Mouse (Mus musculus) midbrain, embryonic 15.5 days (tissue): ENCODE results near the gene Bid. TPM values are rescaled to one million over a fixed set of nuclear protein-coding genes. Genes with fewer than 3 reads are reported as not detected.
A peak's percentile ranks its signal among the peaks of the same experiment; 100 is the strongest.

Experiments used
- ATAC-seq: fragments of 200-750 bp; cut with Nextera tagmentation; replicated peaks from 2 replicates; pipeline ENCODE4 v1.8.0; 2017; ENCODE audit warnings: moderate TSS enrichment
- H3K27ac ChIP-seq: fragments of 300-500 bp; sonication (generic); 2 replicates; pipeline ENCODE4 v1.5.1; 2015; ENCODE audit warnings: mild to moderate bottlenecking, inconsistent platforms
- H3K27me3 ChIP-seq: fragments of 300-500 bp; sonication (generic); replicated peaks from 2 replicates; pipeline ENCODE4 v1.6.1; 2015; ENCODE audit warnings: inconsistent platforms
- H3K36me3 ChIP-seq: fragments of 300-500 bp; sonication (generic); replicated peaks from 2 replicates; pipeline ENCODE4 v1.6.1; 2015; ENCODE audit warnings: inconsistent platforms
- H3K4me1 ChIP-seq: fragments of 300-500 bp; sonication (generic); 2 replicates; pipeline ENCODE4 v1.6.1; 2015; ENCODE audit warnings: inconsistent platforms
- H3K4me2 ChIP-seq: fragments of 300-500 bp; sonication (generic); 2 replicates; pipeline ENCODE4 v1.6.1; 2015; ENCODE audit warnings: inconsistent platforms, mild to moderate bottlenecking, moderate library complexity
- H3K4me3 ChIP-seq: fragments of 300-500 bp; sonication (generic); 2 replicates; pipeline ENCODE4 v1.5.1; 2015; ENCODE audit warnings: mild to moderate bottlenecking, inconsistent platforms
- H3K9ac ChIP-seq: fragments of 300-500 bp; sonication (generic); 2 replicates; pipeline ENCODE4 v1.6.1; 2015; ENCODE audit warnings: mild to moderate bottlenecking, inconsistent platforms
- H3K9me3 ChIP-seq: fragments of 300-500 bp; sonication (generic); 2 replicates; pipeline ENCODE4 v1.6.1; 2016; ENCODE audit warnings: inconsistent platforms
- WGBS: fragments of 180-500 bp; shearing (Covaris S2); methylation state at CpG from one replicate; pipeline ENCODE4 v1.1.7; 2015; ENCODE audit warnings: mixed read lengths; 5-methylcytosine and 5-hydroxymethylcytosine counted together
- polyA plus RNA-seq: library from polyadenylated mRNA; unstranded; fragments of >200 nt; fragmentation: Nextera tagmentation; extraction: Ambion mirVana; gene quantifications from 2 replicates; pipeline ENCODE4 v1.2.1, GENCODE M21; 2015

Bid gene
- 46.9 and 48.4 TPM in 2 replicates for polyA plus RNA-seq

- Histone ChIP-seq H3K4me2 (peak within 1 kb of the TSS; percentile 94), H3K36me3 (no peaks in the 10 kb centered on the region), H3K9ac (peak within 1 kb of the TSS; percentile 64), H3K27ac (peak within 1 kb of the TSS; percentile 63), H3K4me1 (peaks cover 11% of the 10 kb centered on the region; the same call in 1 of the 2 replicates), H3K9me3 (no peaks in the 10 kb centered on the region), H3K27me3 (no peaks in the 10 kb centered on the region), H3K4me3 (peak within 1 kb of the TSS; percentile 78)
- WGBS = 1% methylated on average over 67 of the region's 67 CpGs
- peak; percentile 91 for ATAC-seq
Observed at GRCm38 (mm10) chr6:120916074-120916971, at the start of gene Bid. Gene Bid, minus strand, starts transcription at chr6:120916853.

- Histone ChIP-seq H3K36me3 (peaks cover 19% of the 10 kb centered on the region), H3K9ac (no peak overlapping the region), H3K4me1 (no peaks in the 10 kb centered on the region), H3K4me2 (no peak overlapping the region), H3K27me3 (no peaks in the 10 kb centered on the region), H3K27ac (no peak overlapping the region), H3K9me3 (no peaks in the 10 kb centered on the region), H3K4me3 (no peak overlapping the region)
- WGBS = 78% methylated on average over 13 of the region's 13 CpGs
- no peak for ATAC-seq
Observed at GRCm38 (mm10) chr6:120965814-120966213, 49.2 kb upstream of the Bid start.

- H3K9ac ChIP-seq = no peak overlapping the region
- no peaks in the 10 kb centered on the region for H3K9me3 ChIP-seq
- H3K27me3 ChIP-seq = no peaks in the 10 kb centered on the region
- peaks cover 22% of the 10 kb centered on the region for H3K36me3 ChIP-seq
- H3K4me3 ChIP-seq = no peak overlapping the region
- 90% methylated on average over 3 of the region's 3 CpGs for WGBS
- H3K4me1 ChIP-seq = no peaks in the 10 kb centered on the region
- H3K27ac ChIP-seq = no peak overlapping the region
- ATAC-seq = no peak
- H3K4me2 ChIP-seq = no peak overlapping the region
Observed at GRCm38 (mm10) chr6:120964179-120964578, 47.5 kb upstream of the Bid start.

GRCm38 (mm10) chr6:120960338-120961030 lies 43.8 kb upstream of the Bid start:
- H3K27me3 ChIP-seq = no peaks in the 10 kb centered on the region
- H3K4me1 ChIP-seq = no peaks in the 10 kb centered on the region
- ATAC-seq = no peak
- no peak overlapping the region for H3K4me3 ChIP-seq
- WGBS = 90% methylated on average over 9 of the region's 9 CpGs
- H3K27ac ChIP-seq = no peak overlapping the region
- H3K9me3 ChIP-seq = no peaks in the 10 kb centered on the region
- peaks cover 33% of the 10 kb centered on the region for H3K36me3 ChIP-seq
- no peak overlapping the region for H3K4me2 ChIP-seq
- no peak overlapping the region for H3K9ac ChIP-seq

GRCm38 (mm10) chr6:120957331-120957730 lies 40.7 kb upstream of the Bid start:
- no peak overlapping the region for H3K27ac ChIP-seq
- WGBS = 89% methylated on average over 4 of the region's 4 CpGs
- H3K9ac ChIP-seq = no peak overlapping the region
- no peak overlapping the region for H3K4me2 ChIP-seq
- no peaks in the 10 kb centered on the region for H3K9me3 ChIP-seq
- H3K27me3 ChIP-seq = no peaks in the 10 kb centered on the region
- ATAC-seq = no peak
- no peaks in the 10 kb centered on the region for H3K4me1 ChIP-seq
- H3K36me3 ChIP-seq = peaks cover 38% of the 10 kb centered on the region
- H3K4me3 ChIP-seq = no peak overlapping the region

DNA sequence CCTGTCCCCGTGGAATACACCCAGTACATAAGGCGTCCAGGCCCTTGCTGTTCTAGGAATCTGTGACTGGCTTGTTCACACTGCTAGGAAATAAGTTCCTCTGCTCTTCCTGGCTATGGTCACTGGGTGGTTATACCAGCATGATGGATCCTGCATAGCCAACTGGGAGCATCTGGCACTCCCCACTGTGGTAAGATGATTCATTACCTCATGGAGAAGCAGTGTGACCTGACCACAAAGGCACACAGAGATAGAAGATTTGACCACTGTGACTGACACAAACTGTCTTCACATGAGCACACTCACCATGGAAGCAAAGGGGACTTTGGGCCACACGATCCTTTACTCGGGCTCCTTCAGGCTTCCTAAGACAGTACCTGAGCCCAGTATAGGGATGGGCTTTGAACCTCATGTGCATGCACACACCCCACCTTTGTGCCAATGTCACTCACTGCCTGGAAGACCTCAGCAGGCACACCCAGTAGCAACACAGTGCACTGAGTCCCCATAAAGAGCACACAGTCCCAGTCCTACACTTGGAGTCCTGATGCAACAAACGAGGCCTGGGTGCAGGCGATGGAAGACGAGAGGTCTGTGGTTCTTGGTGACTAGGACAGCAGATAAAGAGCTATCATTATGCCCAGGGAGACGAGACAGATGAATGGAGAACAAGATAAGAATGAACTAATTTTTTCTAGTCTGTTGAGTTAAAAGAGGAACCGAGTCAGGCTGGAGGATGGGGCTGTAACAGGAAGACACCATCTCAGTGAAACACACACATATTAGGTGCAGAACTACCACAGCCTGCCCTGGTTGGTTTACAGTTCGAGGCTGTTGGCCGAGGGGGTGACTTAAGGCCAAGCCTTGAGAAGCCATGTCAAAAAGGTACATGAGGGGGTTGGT lies 39.9 kb upstream of the Bid start:
- ATAC-seq = no peak
- no peaks in the 10 kb centered on the region for H3K4me1 ChIP-seq
- H3K4me3 ChIP-seq = no peak overlapping the region
- no peak overlapping the region for H3K9ac ChIP-seq
- no peak overlapping the region for H3K4me2 ChIP-seq
- peaks cover 42% of the 10 kb centered on the region for H3K36me3 ChIP-seq
- no peak overlapping the region for H3K27ac ChIP-seq
- 89% methylated on average over 11 of the region's 11 CpGs for WGBS
- H3K9me3 ChIP-seq = no peaks in the 10 kb centered on the region
- no peaks in the 10 kb centered on the region for H3K27me3 ChIP-seq

GRCm38 (mm10) chr6:120955215-120955614 lies 38.6 kb upstream of the Bid start:
- H3K4me3 ChIP-seq = no peak overlapping the region
- no peak for ATAC-seq
- no peaks in the 10 kb centered on the region for H3K4me1 ChIP-seq
- H3K9ac ChIP-seq = no peak overlapping the region
- 89% methylated on average over 3 of the region's 3 CpGs for WGBS
- H3K9me3 ChIP-seq = no peaks in the 10 kb centered on the region
- H3K4me2 ChIP-seq = no peak overlapping the region
- H3K27me3 ChIP-seq = no peaks in the 10 kb centered on the region
- no peak overlapping the region for H3K27ac ChIP-seq
- peaks cover 39% of the 10 kb centered on the region; the same call in 1 of the 2 replicates for H3K36me3 ChIP-seq

DNA sequence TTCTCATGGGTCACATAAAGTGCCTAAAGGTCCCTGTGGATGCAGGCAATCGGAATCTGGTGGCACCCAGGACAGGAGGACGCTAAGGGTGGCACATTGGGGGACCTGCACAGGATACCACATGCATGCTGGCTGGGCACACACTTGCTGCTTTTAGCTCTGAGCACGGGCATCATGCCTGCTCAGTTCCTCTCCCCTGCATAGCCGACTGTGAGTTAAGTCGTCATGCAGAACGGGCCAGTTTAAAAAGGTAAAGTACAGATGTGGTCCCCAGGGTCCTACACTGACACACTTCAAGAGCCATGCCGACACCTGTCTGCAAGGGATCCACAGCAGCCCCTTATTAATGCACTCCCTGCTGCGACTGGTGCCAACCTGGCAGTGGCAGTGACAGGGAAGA lies 37.6 kb upstream of the Bid start:
- H3K4me3 ChIP-seq = no peak overlapping the region
- no peaks in the 10 kb centered on the region for H3K9me3 ChIP-seq
- ATAC-seq = no peak
- H3K27me3 ChIP-seq = no peaks in the 10 kb centered on the region
- no peak overlapping the region for H3K9ac ChIP-seq
- H3K27ac ChIP-seq = no peak overlapping the region
- 94% methylated on average over 8 of the region's 8 CpGs for WGBS
- no peaks in the 10 kb centered on the region for H3K4me1 ChIP-seq
- H3K36me3 ChIP-seq = peaks cover 40% of the 10 kb centered on the region; the same call in 1 of the 2 replicates
- no peak overlapping the region for H3K4me2 ChIP-seq

GRCm38 (mm10) chr6:120952475-120952874 lies 35.8 kb upstream of the Bid start:
- no peak overlapping the region for H3K4me2 ChIP-seq
- ATAC-seq = no peak
- no peaks in the 10 kb centered on the region for H3K4me1 ChIP-seq
- H3K36me3 ChIP-seq = peaks cover 34% of the 10 kb centered on the region; the same call in 1 of the 2 replicates
- no peaks in the 10 kb centered on the region for H3K9me3 ChIP-seq
- no peak overlapping the region for H3K4me3 ChIP-seq
- H3K9ac ChIP-seq = no peak overlapping the region
- 93% methylated on average over 6 of the region's 6 CpGs for WGBS
- no peaks in the 10 kb centered on the region for H3K27me3 ChIP-seq
- H3K27ac ChIP-seq = no peak overlapping the region

DNA sequence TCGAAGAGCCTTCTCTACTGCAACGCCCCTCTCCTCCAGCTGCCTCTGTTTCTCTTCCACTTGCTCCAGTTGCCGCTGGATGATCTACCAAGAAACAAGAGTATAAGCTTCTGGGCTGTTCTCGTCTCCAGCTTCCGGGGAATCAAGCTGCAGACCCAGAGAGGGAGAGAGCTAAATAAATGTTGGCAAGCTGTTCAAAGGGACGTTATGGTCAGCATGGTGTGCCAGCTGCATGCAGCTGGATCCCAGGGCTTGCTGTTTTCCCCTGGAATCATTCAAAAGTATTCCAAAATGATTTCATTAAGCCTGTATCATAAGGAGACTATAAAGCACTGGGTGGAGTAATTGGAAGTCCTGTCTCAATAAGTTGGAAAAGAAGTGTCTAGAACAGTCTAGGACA lies 34.7 kb upstream of the Bid start:
- H3K27ac ChIP-seq = no peak overlapping the region
- WGBS = 79% methylated on average over 6 of the region's 6 CpGs
- H3K4me3 ChIP-seq = no peak overlapping the region
- no peak for ATAC-seq
- no peaks in the 10 kb centered on the region for H3K9me3 ChIP-seq
- H3K4me2 ChIP-seq = no peak overlapping the region
- no peak overlapping the region for H3K9ac ChIP-seq
- H3K4me1 ChIP-seq = no peaks in the 10 kb centered on the region
- no peaks in the 10 kb centered on the region for H3K27me3 ChIP-seq
- H3K36me3 ChIP-seq = peaks cover 23% of the 10 kb centered on the region; the same call in 1 of the 2 replicates

DNA sequence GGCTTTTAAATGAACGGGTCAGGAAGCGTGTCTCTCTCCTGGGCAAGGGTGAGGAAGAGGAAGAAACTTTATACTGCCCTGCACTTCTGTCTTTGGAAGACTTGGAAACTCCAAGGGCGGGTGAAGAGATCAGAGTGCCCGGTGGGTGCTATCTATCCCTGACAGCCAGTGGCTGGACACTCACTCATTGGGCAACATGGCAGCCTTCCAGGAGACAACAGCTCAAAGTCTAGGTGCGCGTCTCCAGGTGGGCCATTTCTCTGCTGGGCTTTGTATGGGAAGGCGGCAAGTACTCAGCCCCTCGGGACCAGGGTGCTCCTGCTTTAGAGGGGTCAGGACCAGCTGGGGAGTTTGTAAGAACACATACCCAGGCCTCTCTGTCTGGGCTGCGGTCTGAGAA lies 28.9 kb upstream of the Bid start:
- H3K36me3 ChIP-seq = peaks cover 18% of the 10 kb centered on the region; the same call in 1 of the 2 replicates
- no peak for ATAC-seq
- no peaks in the 10 kb centered on the region for H3K9me3 ChIP-seq
- no peaks in the 10 kb centered on the region for H3K4me1 ChIP-seq
- H3K4me2 ChIP-seq = no peak overlapping the region
- no peaks in the 10 kb centered on the region for H3K27me3 ChIP-seq
- H3K9ac ChIP-seq = no peak overlapping the region
- no peak overlapping the region for H3K4me3 ChIP-seq
- 95% methylated on average over 9 of the region's 9 CpGs for WGBS
- no peak overlapping the region for H3K27ac ChIP-seq

- Histone ChIP-seq H3K4me3 (no peak overlapping the region), H3K36me3 (peaks cover 10% of the 10 kb centered on the region; the same call in 1 of the 2 replicates), H3K27ac (no peak overlapping the region), H3K27me3 (no peaks in the 10 kb centered on the region), H3K4me1 (no peaks in the 10 kb centered on the region), H3K9ac (no peak overlapping the region), H3K9me3 (no peaks in the 10 kb centered on the region), H3K4me2 (no peak overlapping the region)
- no peak for ATAC-seq
- 94% methylated on average over 5 of the region's 5 CpGs for WGBS
Observed at GRCm38 (mm10) chr6:120943964-120944363, 27.3 kb upstream of the Bid start.
